Mouse (Mus musculus): ENCODE data around the gene Syt2.
A peak's percentile ranks its signal among the peaks of the same experiment; 100 is the strongest.

The Syt2 gene

DNA sequence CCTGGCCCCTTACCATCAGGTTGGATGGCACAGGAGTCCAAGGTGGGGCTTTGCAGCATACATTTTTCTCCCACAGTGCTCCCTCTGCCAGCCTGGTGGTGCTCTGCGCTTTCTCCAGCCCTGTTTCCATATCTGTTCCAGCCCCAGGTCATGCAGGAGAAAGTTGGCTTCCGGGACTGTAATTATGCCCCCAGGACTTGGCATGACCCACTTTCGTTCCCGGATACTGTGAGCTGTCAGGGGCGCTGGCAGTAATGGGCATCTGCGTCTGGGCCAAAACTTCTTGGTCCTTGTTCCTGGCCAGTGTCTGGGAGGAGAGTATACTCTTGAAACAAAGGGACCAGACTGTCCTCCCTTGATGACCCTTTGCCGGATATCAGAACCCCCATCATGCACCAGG, 76.4 kb downstream of the Syt2 start:
- H3K36me3 ChIP-seq (ENCODE audit: control insufficient read depth, insufficient read depth, low read length, poor library complexity, severe bottlenecking), result no peaks in the 10 kb centered on the region
- DNase-seq (ENCODE audit: low read depth, low spot score), result no peak
- no peaks in the 10 kb centered on the region; the same call in 1 of the 2 replicates for H3K27me3 ChIP-seq (ENCODE audit: control insufficient read depth, insufficient read depth, low read length, poor library complexity, severe bottlenecking)

DNA sequence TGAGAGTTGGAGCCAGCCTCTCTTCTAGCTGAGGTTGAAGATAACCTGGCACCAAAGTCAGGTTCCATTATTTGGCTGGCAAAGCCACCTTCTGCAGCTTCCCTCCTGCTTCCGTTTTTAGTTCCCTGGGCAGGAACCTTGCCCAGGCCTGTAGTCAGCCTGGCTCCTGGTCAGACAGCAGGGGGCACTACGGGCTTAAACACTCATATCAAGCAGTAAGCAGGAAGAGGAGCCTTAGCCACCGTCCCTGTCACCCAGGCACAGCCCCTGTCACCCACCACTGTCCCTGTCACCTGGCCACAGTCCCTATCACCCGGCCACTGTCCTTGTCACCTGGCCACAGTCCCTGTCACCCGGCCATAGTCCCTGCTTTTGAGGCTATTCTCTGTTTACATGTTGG, 78.8 kb downstream of the Syt2 start:
- DNase-seq (ENCODE audit: low read depth, low spot score), result peak; percentile 57
- Histone ChIP-seq H3K27me3 (ENCODE audit: control insufficient read depth, insufficient read depth, low read length, poor library complexity, severe bottlenecking) (no peaks in the 10 kb centered on the region), H3K36me3 (ENCODE audit: control insufficient read depth, insufficient read depth, low read length, poor library complexity, severe bottlenecking) (no peaks in the 10 kb centered on the region)

DNA sequence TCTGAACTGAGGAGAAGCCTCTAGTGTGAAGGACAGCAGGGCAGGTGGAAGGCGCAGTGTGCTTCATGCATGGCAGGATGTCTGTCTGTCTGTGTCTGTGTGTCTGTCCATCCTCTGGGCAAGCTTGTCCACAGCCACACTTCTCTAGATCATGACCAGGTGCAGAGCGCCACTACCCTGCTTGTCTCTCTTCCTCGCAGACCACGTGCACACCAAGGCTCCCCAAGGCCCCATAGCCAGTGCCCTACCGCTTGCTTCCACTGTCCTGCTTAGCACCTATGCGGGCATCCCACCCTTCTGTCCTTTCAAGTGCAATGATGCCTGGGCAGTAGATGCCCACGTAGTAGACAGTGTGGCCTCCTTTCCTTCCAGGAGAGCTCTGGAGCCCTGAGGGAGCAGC, 80.0 kb downstream of the Syt2 start:
- Histone ChIP-seq H3K27me3 (ENCODE audit: control insufficient read depth, insufficient read depth, low read length, poor library complexity, severe bottlenecking) (no peaks in the 10 kb centered on the region), H3K36me3 (ENCODE audit: control insufficient read depth, insufficient read depth, low read length, poor library complexity, severe bottlenecking) (no peaks in the 10 kb centered on the region)
- DNase-seq (ENCODE audit: low read depth, low spot score), result no peak

DNA sequence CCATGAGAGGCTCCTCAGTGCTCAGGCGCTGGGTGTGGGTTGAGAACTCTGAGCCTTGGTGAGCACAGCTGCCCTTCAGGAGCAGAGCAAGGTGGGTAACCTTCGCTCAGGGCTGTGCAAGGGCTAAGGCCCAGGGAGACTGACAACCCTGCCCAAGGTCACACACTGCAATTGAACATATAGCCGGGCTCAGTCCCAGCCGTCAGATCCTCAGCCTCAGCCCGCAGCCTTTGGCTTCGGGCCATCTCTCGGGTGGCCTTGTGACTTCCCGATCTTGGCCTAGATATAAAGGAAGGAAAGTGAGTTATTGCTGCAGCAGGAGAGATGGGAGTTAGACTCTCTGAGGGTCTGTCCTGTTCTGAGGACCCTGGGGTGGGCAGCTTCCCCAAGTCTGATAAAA, 80.8 kb downstream of the Syt2 start:
- Histone ChIP-seq H3K27me3 (ENCODE audit: control insufficient read depth, insufficient read depth, low read length, poor library complexity, severe bottlenecking) (no peaks in the 10 kb centered on the region), H3K36me3 (ENCODE audit: control insufficient read depth, insufficient read depth, low read length, poor library complexity, severe bottlenecking) (no peaks in the 10 kb centered on the region)
- DNase-seq (ENCODE audit: low read depth, low spot score), result no peak

DNA sequence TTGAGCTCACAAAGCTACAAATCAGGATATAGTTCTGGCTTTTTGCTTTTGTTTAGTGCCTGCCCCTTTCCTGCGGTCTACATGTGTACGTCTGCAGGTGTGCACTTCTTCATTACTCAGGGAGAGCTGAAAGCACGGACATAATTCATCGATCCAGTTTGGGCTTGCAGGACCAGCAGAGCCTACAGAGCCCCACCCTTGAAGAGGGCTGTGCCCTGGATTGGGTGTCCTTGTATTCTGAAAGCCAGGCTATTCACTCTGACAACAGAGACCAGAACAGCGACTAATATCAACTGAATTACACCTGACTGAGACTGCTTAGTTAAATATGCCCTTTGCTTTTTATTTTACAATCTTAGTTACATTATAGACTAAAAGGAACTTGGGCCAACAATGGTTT, 87.2 kb downstream of the Syt2 start:
- H3K36me3 ChIP-seq (ENCODE audit: control insufficient read depth, insufficient read depth, low read length, poor library complexity, severe bottlenecking), result no peaks in the 10 kb centered on the region
- peaks cover 1% of the 10 kb centered on the region; the same call in 1 of the 2 replicates for H3K27me3 ChIP-seq (ENCODE audit: control insufficient read depth, insufficient read depth, low read length, poor library complexity, severe bottlenecking)
- no peak for DNase-seq (ENCODE audit: low read depth, low spot score)

DNA sequence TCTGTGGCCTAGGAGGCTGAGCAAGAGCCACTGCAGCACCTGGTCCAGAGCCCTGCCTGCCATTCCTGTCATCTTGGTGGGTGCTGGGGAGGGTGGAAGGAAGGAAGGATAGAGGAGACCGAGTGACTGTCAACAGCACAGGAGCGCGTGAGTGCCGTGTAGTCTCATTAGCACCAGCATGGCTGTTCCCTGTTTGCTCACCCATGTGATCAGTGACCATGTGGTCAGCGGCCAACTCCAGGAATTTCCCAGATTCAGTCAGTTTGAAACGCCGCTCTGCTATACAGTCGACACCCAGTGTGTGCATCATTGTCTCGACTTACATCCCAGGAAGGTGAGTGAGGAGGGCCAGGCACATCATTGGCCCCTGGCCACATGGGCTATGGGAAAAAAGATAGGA, 91.0 kb downstream of the Syt2 start:
- no peaks in the 10 kb centered on the region for H3K36me3 ChIP-seq (ENCODE audit: control insufficient read depth, insufficient read depth, low read length, poor library complexity, severe bottlenecking)
- no peak for DNase-seq (ENCODE audit: low read depth, low spot score)
- peaks cover 1% of the 10 kb centered on the region; the same call in 1 of the 2 replicates for H3K27me3 ChIP-seq (ENCODE audit: control insufficient read depth, insufficient read depth, low read length, poor library complexity, severe bottlenecking)

DNA sequence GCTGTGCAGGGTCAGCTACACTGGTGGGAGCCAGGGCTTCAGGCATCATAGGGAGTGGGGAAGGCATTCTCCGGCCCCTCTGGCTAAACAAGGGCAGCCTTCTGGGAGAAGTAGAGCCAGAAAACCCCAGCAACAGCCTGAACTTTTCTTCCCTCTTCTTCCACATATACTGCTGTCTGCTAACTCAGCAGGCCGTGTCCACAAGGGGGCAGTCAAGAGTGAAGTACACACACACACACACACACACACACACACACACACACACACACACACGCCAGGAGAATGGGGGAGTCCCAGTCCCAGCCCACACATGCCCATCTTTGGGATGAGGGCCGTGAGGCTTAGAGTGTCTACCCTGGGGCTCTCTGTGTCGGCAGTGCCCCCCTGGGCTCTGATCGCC, 95.0 kb downstream of the Syt2 start:
- peak; percentile 27 for DNase-seq (ENCODE audit: low read depth, low spot score)
- Histone ChIP-seq H3K36me3 (ENCODE audit: control insufficient read depth, insufficient read depth, low read length, poor library complexity, severe bottlenecking) (no peaks in the 10 kb centered on the region), H3K27me3 (ENCODE audit: control insufficient read depth, insufficient read depth, low read length, poor library complexity, severe bottlenecking) (peaks cover 1% of the 10 kb centered on the region; the same call in 1 of the 2 replicates)

DNA sequence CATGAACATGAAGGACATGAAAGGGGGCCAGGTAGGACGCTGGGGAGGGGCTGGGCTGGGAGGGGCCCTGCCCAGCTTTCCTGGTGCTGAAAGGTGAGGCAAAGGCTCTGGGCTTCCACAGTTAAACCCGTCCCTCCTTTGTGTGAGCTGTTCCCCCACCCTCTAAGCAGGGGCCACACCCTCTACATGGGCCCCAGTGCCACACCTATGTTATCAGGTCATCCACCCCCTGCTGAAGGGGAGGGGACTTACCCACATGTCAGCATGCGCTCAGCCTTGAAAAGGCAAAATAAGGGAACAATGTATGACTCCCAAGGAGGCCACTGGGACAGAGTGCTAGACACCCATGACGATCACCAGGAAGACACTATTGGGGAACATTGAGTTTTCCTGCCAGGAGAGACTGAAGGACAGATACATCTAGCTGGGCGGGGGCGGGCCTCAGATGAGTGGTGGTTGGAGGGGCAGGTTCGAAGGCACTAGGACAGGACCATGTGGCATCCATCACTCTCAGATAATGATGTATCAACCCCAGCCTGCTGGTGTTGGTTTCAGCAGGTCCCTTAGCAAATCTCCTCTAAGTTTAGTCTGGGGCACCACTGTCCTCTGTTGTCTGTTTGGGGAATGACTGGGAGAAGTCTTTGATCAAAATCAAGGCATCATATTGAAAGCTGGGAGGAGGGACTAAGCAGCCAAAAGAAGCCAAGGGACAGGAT, 95.6 kb downstream of the Syt2 start:
- DNase-seq (ENCODE audit: low read depth, low spot score), result no peak
- Histone ChIP-seq H3K36me3 (ENCODE audit: control insufficient read depth, insufficient read depth, low read length, poor library complexity, severe bottlenecking) (no peaks in the 10 kb centered on the region), H3K27me3 (ENCODE audit: control insufficient read depth, insufficient read depth, low read length, poor library complexity, severe bottlenecking) (peaks cover 1% of the 10 kb centered on the region; the same call in 1 of the 2 replicates)

DNA sequence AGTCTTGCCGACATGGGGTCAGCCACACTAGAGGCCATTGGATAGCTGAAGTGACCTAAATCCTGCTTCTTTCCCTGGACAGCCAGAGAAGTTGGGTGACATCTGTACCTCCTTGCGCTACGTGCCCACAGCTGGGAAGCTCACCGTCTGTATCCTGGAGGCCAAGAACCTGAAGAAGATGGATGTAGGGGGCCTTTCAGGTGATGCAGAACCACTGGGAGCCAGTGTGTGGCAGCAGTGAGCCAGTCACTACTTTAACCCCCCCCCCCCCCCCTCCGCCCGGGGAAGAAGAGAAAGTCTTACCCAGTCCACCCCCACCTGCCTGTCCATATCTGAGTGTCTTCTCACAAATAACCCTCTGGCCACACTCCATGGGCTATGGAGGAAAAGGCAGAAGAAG, 99.2 kb downstream of the Syt2 start:
- no peaks in the 10 kb centered on the region; the same call in 1 of the 2 replicates for H3K27me3 ChIP-seq (ENCODE audit: control insufficient read depth, insufficient read depth, low read length, poor library complexity, severe bottlenecking)
- no peaks in the 10 kb centered on the region for H3K36me3 ChIP-seq (ENCODE audit: control insufficient read depth, insufficient read depth, low read length, poor library complexity, severe bottlenecking)
- DNase-seq (ENCODE audit: low read depth, low spot score), result peak; percentile 58

DNA sequence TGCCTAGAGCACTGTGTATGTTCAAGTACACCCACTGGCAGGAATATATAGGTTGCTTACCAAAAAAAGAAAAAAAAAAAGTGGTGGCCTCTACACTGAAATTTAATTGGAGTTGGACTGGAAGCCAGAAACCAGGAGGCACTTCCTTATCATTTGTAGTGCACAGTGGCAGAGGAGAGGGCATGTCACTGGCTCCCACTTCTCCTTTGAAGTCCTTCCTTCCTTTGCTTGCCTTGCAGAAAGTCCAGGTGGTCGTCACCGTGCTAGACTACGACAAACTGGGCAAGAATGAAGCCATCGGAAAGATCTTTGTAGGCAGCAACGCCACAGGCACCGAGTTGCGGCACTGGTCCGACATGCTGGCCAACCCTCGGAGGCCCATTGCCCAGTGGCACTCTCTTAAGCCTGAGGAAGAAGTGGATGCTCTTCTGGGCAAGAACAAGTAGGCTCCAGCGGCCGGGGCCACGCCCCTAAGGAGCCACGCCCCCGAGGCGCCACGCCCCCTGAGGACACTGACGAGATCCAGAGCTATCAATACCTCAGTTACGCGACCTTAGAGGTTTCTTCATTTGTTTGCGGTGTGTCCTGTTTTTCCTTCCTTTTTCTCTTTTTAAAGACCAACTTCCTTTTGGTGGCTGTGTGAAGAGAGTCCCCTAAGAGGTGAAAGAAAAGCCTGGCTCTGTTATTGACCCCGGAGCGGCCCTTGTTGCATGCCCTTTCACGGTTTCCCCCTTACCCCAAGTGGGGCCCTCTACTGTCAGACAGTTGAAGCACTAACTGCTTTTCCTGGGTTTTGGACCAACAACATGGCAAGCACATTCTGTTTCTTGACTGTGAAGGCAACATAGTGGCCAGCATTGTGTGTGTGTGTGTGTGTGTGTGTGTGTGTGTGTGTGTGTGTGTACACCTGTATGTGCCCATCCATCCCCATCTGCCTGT, 101.0 kb downstream of the Syt2 start:
- Histone ChIP-seq H3K36me3 (ENCODE audit: control insufficient read depth, insufficient read depth, low read length, poor library complexity, severe bottlenecking) (no peaks in the 10 kb centered on the region), H3K27me3 (ENCODE audit: control insufficient read depth, insufficient read depth, low read length, poor library complexity, severe bottlenecking) (no peaks in the 10 kb centered on the region; the same call in none of the 2 replicates)
- DNase-seq (ENCODE audit: low read depth, low spot score), result peak; percentile 73

DNA sequence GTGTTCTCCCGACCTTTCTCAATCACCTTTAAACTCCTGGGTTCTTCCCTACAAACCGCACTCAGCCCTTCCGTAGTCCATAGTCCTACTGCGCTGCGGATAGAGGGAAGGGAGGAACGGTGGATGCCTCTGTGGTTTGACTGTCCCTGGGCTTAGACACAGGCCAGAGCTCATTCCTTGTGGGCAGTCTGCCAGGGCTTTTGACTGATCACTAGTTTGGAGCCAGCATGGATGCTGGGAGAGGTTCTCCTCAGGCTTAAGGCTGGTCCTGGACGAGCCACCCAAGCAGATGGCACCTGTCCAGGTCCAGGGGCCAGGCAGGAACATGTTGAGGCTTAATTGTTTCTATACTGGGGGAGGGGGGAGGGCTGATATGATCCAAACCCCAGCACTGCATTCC, 103.4 kb downstream of the Syt2 start:
- no peak for DNase-seq (ENCODE audit: low read depth, low spot score)
- no peaks in the 10 kb centered on the region; the same call in none of the 2 replicates for H3K27me3 ChIP-seq (ENCODE audit: control insufficient read depth, insufficient read depth, low read length, poor library complexity, severe bottlenecking)
- no peaks in the 10 kb centered on the region for H3K36me3 ChIP-seq (ENCODE audit: control insufficient read depth, insufficient read depth, low read length, poor library complexity, severe bottlenecking)

DNA sequence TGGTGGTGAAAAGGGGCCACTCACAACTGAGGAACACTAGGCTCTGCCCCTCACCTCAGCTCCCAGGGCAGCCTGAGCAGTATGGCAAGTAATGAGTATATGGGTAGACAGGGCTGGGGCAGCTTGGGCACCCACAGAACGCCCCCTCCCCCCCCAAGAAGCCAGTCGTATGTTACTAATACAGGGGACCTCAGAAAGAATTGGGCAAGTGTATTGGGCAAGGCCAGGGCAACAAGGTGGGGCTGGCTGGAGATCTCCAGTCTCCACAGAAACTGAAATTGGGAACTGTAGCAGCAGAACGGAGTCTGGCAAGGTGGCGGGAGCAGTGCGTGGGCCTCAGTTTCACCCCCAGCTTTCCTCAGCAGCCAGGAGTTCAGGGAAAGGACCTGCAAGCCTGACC, 106.0 kb downstream of the Syt2 start:
- Histone ChIP-seq H3K27me3 (ENCODE audit: control insufficient read depth, insufficient read depth, low read length, poor library complexity, severe bottlenecking) (no peaks in the 10 kb centered on the region; the same call in none of the 2 replicates), H3K36me3 (ENCODE audit: control insufficient read depth, insufficient read depth, low read length, poor library complexity, severe bottlenecking) (no peaks in the 10 kb centered on the region)
- no peak for DNase-seq (ENCODE audit: low read depth, low spot score)

DNA sequence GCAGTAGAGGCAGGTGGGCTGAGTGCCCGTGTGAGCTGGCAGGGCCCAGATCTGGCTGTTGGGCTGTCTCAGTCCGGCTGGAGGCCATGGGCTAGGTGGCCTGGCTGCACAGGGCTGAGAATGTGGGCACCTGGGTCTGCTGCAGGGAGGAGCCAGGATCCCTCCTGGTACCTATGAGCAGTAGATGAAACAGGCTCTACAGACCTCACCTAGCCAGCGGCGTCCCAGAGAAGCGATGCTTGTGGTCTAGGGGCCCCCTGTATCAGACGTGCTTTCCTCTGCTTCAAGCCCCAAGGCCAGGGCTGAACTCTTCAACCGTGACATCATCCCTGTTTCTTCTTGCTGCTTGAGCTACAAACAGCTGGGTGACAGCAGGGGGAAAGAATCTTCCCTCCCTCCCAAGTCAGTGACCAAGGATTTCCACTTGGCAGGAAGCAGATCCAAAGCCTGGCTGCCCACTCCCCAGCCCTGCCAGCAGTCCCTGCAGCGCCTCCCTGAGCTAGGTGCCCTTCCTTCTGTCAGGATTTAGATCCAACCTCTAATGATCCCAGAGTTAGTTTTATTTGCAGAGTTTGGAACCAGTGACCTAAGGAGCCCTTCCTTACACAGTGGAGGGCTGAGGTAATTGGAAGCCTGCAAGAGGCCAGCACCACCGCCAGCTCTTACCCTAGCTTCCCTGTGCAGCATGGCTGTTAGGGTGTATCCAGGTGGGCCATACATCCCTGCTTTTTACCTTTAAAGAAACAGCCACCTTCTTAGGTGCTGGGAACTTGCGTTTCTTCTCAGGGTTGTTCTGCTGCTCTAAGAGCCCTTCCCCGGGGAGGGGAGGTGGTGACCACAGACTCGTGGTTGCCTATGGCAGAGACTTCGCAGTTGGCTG, 107.5 kb downstream of the Syt2 start:
- Histone ChIP-seq H3K36me3 (ENCODE audit: control insufficient read depth, insufficient read depth, low read length, poor library complexity, severe bottlenecking) (no peaks in the 10 kb centered on the region), H3K27me3 (ENCODE audit: control insufficient read depth, insufficient read depth, low read length, poor library complexity, severe bottlenecking) (no peaks in the 10 kb centered on the region; the same call in none of the 2 replicates)
- no peak for DNase-seq (ENCODE audit: low read depth, low spot score)

DNA sequence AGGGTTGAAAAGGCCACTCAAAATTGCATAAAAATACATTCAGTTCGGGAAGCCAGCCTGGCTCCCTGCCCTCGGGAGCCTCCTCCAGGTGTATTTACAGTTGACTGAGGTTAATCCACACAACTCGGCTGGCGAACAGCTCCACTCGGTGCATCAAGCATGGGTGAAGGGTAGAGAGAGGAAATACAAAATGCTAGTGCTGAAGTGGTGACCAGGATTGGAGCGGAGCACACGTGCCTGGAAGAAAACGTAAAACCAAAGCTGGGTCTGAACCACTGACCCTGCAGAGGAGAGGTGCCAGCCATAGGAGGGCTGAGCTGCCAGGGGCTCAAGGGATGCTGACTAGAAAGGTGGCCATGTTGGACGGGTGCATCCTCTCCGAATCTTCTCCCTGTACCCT, 108.3 kb downstream of the Syt2 start:
- H3K36me3 ChIP-seq (ENCODE audit: control insufficient read depth, insufficient read depth, low read length, poor library complexity, severe bottlenecking), result no peaks in the 10 kb centered on the region
- no peak for DNase-seq (ENCODE audit: low read depth, low spot score)
- no peaks in the 10 kb centered on the region; the same call in none of the 2 replicates for H3K27me3 ChIP-seq (ENCODE audit: control insufficient read depth, insufficient read depth, low read length, poor library complexity, severe bottlenecking)
